Mouse (Mus musculus) midbrain, embryonic 15.5 days (tissue): ENCODE measurements around the gene Lrfn4. TPM values are rescaled to one million over a fixed set of nuclear protein-coding genes. Genes with fewer than 3 reads are reported as not detected.

Experiments used
- microRNA-seq: library from miRNA; unstranded; fragments of <30 nt; microRNA quantifications from one replicate; pipeline ENCODE4, GENCODE M21; 2016
- polyA plus RNA-seq: library from polyadenylated mRNA; unstranded; fragments of >200 nt; fragmentation: Nextera tagmentation; extraction: Ambion mirVana; gene quantifications from 2 replicates; pipeline ENCODE4 v1.2.1, GENCODE M21; 2015

The Lrfn4 gene
- polyA plus RNA-seq, 1 experiment from 2014 or later, result 12.7 TPM

Small RNAs within 50 kb of the gene (microRNA-seq; reads per million reads assigned to microRNA genes)
- gene Mir6986, result 1.7 reads per million

Other genes starting within 250 kb of the Lrfn4 start
- 37.0 and 38.8 TPM in 2 replicates for gene Kdm2a, start 217.4 kb downstream of the Lrfn4 start, polyA plus RNA-seq
- 5.1 and 5.5 TPM in 2 replicates for gene Rhod, start 176.2 kb downstream of the Lrfn4 start, polyA plus RNA-seq
- 3.6 and 4.3 TPM in 2 replicates for gene Syt12, start 138.2 kb downstream of the Lrfn4 start, polyA plus RNA-seq
- not detected in 2 replicates for gene 2010003K11Rik, start 117.1 kb downstream of the Lrfn4 start, polyA plus RNA-seq
- 26.6 and 30.5 TPM in 2 replicates for gene Pcx, start 105.2 kb downstream of the Lrfn4 start, polyA plus RNA-seq
- 53.7 and 54.1 TPM in 2 replicates for gene Rce1, start 10.0 kb upstream of the Lrfn4 start, polyA plus RNA-seq
- gene Gm960, start 83.0 kb upstream of the Lrfn4 start, polyA plus RNA-seq, result 5.6 and 7.7 TPM in 2 replicates
- 35.2 and 39.8 TPM in 2 replicates for gene Sptbn2, start 95.5 kb upstream of the Lrfn4 start, polyA plus RNA-seq
- gene Rbm4b, start 140.8 kb upstream of the Lrfn4 start, polyA plus RNA-seq, result 180 and 188 TPM in 2 replicates
- gene Rbm4, start 178.2 kb upstream of the Lrfn4 start, polyA plus RNA-seq, result 98.0 and 98.6 TPM in 2 replicates
- 17.0 and 19.5 TPM in 2 replicates for gene Gm21992, start 195.9 kb upstream of the Lrfn4 start, polyA plus RNA-seq
- 69.3 and 72.8 TPM in 2 replicates for gene Rbm14, start 196.0 kb upstream of the Lrfn4 start, polyA plus RNA-seq
- 43.9 and 44.1 TPM in 2 replicates for gene Ccs, start 223.7 kb upstream of the Lrfn4 start, polyA plus RNA-seq
- 0.74 and 0.83 TPM in 2 replicates for gene Ccdc87, start 223.7 kb upstream of the Lrfn4 start, polyA plus RNA-seq
- gene Ctsf, start 239.5 kb upstream of the Lrfn4 start, polyA plus RNA-seq, result 83.0 and 84.3 TPM in 2 replicates